Mouse (Mus musculus): ENCODE data around the gene Usp8. TPM values are rescaled to one million over a fixed set of nuclear protein-coding genes. Genes with fewer than 3 reads are reported as not detected.
A peak's percentile ranks its signal among the peaks of the same experiment; 100 is the strongest.

Usp8 gene
- polyA plus RNA-seq, 1 experiment: 108 TPM

GRCm38 (mm10) chr2:126769431-126770181 is 62.5 kb downstream of the Usp8 start:
- no peaks in the 10 kb centered on the region for H3K36me3 ChIP-seq (ENCODE audit: control insufficient read depth, insufficient read depth, low read length)
- H3K27ac ChIP-seq (ENCODE audit: control insufficient read depth, insufficient read depth, low read depth, low read length): no peak overlapping the region
- H3K4me1 ChIP-seq (ENCODE audit: control insufficient read depth, insufficient read depth, low read length): no peaks in the 10 kb centered on the region
- no peaks in the 10 kb centered on the region for H3K27me3 ChIP-seq (ENCODE audit: control insufficient read depth, insufficient read depth, low read length)
- TF ChIP-seq CTCF (IDR thresholded peaks at IDR 0.05; ENCODE audit: control insufficient read depth, insufficient read depth, insufficient replicate concordance, low read depth, low read length): no peak
- TF ChIP-seq POLR2A (IDR thresholded peaks at IDR 0.05; ENCODE audit: control insufficient read depth, low read depth, low read length): no peak
- no peak overlapping the region for H3K4me3 ChIP-seq (ENCODE audit: control insufficient read depth, low read depth, low read length)

GRCm38 (mm10) chr2:126772217-126772616 is 65.1 kb downstream of the Usp8 start:
- Histone ChIP-seq H3K27ac (ENCODE audit: control insufficient read depth, insufficient read depth, low read depth, low read length) (no peak overlapping the region), H3K4me1 (ENCODE audit: control insufficient read depth, insufficient read depth, low read length) (no peaks in the 10 kb centered on the region), H3K27me3 (ENCODE audit: control insufficient read depth, insufficient read depth, low read length) (no peaks in the 10 kb centered on the region), H3K4me3 (ENCODE audit: control insufficient read depth, low read depth, low read length) (no peak overlapping the region), H3K36me3 (ENCODE audit: control insufficient read depth, insufficient read depth, low read length) (no peaks in the 10 kb centered on the region)
- TF ChIP-seq CTCF (IDR thresholded peaks at IDR 0.05; ENCODE audit: control insufficient read depth, insufficient read depth, insufficient replicate concordance, low read depth, low read length) (no peak), POLR2A (IDR thresholded peaks at IDR 0.05; ENCODE audit: control insufficient read depth, low read depth, low read length) (no peak)

- Histone ChIP-seq H3K27ac (ENCODE audit: control insufficient read depth, insufficient read depth, low read depth, low read length) (no peak overlapping the region), H3K4me3 (ENCODE audit: control insufficient read depth, low read depth, low read length) (no peak overlapping the region), H3K4me1 (ENCODE audit: control insufficient read depth, insufficient read depth, low read length) (no peaks in the 10 kb centered on the region; the same call in 1 of the 2 replicates), H3K27me3 (ENCODE audit: control insufficient read depth, insufficient read depth, low read length) (no peaks in the 10 kb centered on the region), H3K36me3 (ENCODE audit: control insufficient read depth, insufficient read depth, low read length) (no peaks in the 10 kb centered on the region)
- TF ChIP-seq CTCF (IDR thresholded peaks at IDR 0.05; ENCODE audit: control insufficient read depth, insufficient read depth, insufficient replicate concordance, low read depth, low read length) (no peak), POLR2A (IDR thresholded peaks at IDR 0.05; ENCODE audit: control insufficient read depth, low read depth, low read length) (no peak)
Measured at GRCm38 (mm10) chr2:126775951-126776350, 68.8 kb downstream of the Usp8 start.

- Histone ChIP-seq H3K4me3 (ENCODE audit: control insufficient read depth, low read depth, low read length) (no peak overlapping the region), H3K27me3 (ENCODE audit: control insufficient read depth, insufficient read depth, low read length) (no peaks in the 10 kb centered on the region), H3K36me3 (ENCODE audit: control insufficient read depth, insufficient read depth, low read length) (no peaks in the 10 kb centered on the region), H3K4me1 (ENCODE audit: control insufficient read depth, insufficient read depth, low read length) (no peaks in the 10 kb centered on the region; the same call in 1 of the 2 replicates), H3K27ac (ENCODE audit: control insufficient read depth, insufficient read depth, low read depth, low read length) (no peak overlapping the region)
- no peak for TF ChIP-seq CTCF (IDR thresholded peaks at IDR 0.05; ENCODE audit: control insufficient read depth, insufficient read depth, insufficient replicate concordance, low read depth, low read length)
- no peak for TF ChIP-seq POLR2A (IDR thresholded peaks at IDR 0.05; ENCODE audit: control insufficient read depth, low read depth, low read length)
Measured at GRCm38 (mm10) chr2:126776416-126776815, 69.3 kb downstream of the Usp8 start.

GRCm38 (mm10) chr2:126778806-126779205 is 71.7 kb downstream of the Usp8 start:
- Histone ChIP-seq H3K27me3 (ENCODE audit: control insufficient read depth, insufficient read depth, low read length) (no peaks in the 10 kb centered on the region), H3K36me3 (ENCODE audit: control insufficient read depth, insufficient read depth, low read length) (no peaks in the 10 kb centered on the region), H3K4me1 (ENCODE audit: control insufficient read depth, insufficient read depth, low read length) (no peaks in the 10 kb centered on the region; the same call in 1 of the 2 replicates), H3K27ac (ENCODE audit: control insufficient read depth, insufficient read depth, low read depth, low read length) (no peak overlapping the region), H3K4me3 (ENCODE audit: control insufficient read depth, low read depth, low read length) (no peak overlapping the region)
- TF ChIP-seq CTCF (IDR thresholded peaks at IDR 0.05; ENCODE audit: control insufficient read depth, insufficient read depth, insufficient replicate concordance, low read depth, low read length): no peak
- no peak for TF ChIP-seq POLR2A (IDR thresholded peaks at IDR 0.05; ENCODE audit: control insufficient read depth, low read depth, low read length)

- Histone ChIP-seq H3K4me3 (ENCODE audit: control insufficient read depth, low read depth, low read length) (peak overlapping the region; percentile 82), H3K27ac (ENCODE audit: control insufficient read depth, insufficient read depth, low read depth, low read length) (no peak overlapping the region), H3K4me1 (ENCODE audit: control insufficient read depth, insufficient read depth, low read length) (no peaks in the 10 kb centered on the region; the same call in 1 of the 2 replicates), H3K27me3 (ENCODE audit: control insufficient read depth, insufficient read depth, low read length) (no peaks in the 10 kb centered on the region), H3K36me3 (ENCODE audit: control insufficient read depth, insufficient read depth, low read length) (no peaks in the 10 kb centered on the region)
- TF ChIP-seq CTCF (IDR thresholded peaks at IDR 0.05; ENCODE audit: control insufficient read depth, insufficient read depth, insufficient replicate concordance, low read depth, low read length) (no peak), POLR2A (IDR thresholded peaks at IDR 0.05; ENCODE audit: control insufficient read depth, low read depth, low read length) (no peak)
Measured at GRCm38 (mm10) chr2:126780286-126780685, 73.2 kb downstream of the Usp8 start.

GRCm38 (mm10) chr2:126781478-126781877 is 74.3 kb downstream of the Usp8 start:
- Histone ChIP-seq H3K36me3 (ENCODE audit: control insufficient read depth, insufficient read depth, low read length) (no peaks in the 10 kb centered on the region), H3K27me3 (ENCODE audit: control insufficient read depth, insufficient read depth, low read length) (no peaks in the 10 kb centered on the region), H3K27ac (ENCODE audit: control insufficient read depth, insufficient read depth, low read depth, low read length) (no peak overlapping the region), H3K4me1 (ENCODE audit: control insufficient read depth, insufficient read depth, low read length) (no peaks in the 10 kb centered on the region; the same call in 1 of the 2 replicates), H3K4me3 (ENCODE audit: control insufficient read depth, low read depth, low read length) (no peak overlapping the region; the same call in 1 of the 2 replicates)
- TF ChIP-seq CTCF (IDR thresholded peaks at IDR 0.05; ENCODE audit: control insufficient read depth, insufficient read depth, insufficient replicate concordance, low read depth, low read length) (no peak), POLR2A (IDR thresholded peaks at IDR 0.05; ENCODE audit: control insufficient read depth, low read depth, low read length) (no peak)
